Mouse (Mus musculus) B cell, adult 2 months (primary cell): Measurements from ENCODE around the gene Tfdp2.
"Not testable (repeated sequence)": the region's sequence is repeated elsewhere in the genome, so short reads cannot be mapped to it uniquely, and the experiment has no call there.

Experiments
- DNase-seq, 2 experiments: peaks; one replicate each; pipeline ENCODE4 v3.0.0; 2022

Tfdp2 gene

GRCm38 (mm10) chr9:96312074-96312473, 116.0 kb downstream of the Tfdp2 start:
- no peak for DNase-seq

DNA sequence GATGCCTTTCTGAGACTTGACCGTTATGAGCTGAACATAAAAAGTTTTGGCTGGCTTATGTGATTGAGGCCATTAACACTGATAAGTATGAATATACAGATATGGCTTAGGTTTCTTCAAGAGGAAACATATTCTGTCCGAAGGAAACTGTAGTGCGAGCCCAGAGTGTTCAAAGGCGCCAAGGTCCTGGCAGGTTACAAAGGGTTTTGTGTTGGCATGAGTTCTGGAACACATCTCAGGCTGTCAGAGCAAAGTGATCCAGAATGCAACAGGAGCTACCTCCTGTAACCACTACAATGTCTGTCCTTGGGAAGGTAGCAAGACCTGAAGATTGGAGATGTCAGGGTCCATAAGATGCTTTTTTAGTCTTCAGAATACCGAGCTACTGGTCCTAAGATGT, 123.3 kb downstream of the Tfdp2 start:
- no peak for DNase-seq

- no peak for DNase-seq
Measured at GRCm38 (mm10) chr9:96320551-96320980, 124.5 kb downstream of the Tfdp2 start.

DNA sequence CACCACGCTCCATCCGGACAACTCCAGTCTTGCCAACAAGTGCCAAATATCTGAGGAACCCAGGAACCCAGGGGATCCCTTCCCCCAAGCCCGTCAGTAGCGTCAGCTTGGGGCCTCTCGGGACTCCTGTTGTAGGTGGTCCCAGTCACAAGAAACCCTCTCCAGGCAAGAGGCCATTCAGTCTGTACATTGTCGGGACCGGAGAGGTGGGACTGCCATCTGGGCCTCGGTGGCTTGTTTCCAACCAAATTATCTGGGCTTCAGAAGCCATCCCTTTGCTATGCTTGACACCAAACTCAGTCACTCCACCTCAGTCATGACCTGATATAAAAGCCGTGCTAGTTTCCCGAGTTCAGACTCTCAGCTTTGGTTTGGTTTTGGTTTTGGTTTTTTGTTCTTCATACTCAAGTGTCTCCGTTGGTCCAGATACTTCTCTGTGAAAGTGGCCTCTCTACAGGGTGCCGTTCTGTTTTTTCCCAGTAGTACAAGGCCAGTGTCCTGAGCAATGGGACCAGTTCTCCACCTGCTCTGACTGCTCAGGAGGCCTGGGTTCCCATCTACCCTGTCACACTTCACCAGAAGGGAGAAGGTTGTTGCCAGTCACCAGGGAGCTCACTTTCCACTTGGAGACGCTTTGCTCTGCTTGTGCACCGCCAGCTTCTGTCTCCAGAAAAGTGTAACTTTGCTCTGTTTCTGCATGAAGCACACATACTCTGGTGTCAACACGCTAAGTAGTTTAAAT, 126.5 kb downstream of the Tfdp2 start:
- no peak for DNase-seq

DNA sequence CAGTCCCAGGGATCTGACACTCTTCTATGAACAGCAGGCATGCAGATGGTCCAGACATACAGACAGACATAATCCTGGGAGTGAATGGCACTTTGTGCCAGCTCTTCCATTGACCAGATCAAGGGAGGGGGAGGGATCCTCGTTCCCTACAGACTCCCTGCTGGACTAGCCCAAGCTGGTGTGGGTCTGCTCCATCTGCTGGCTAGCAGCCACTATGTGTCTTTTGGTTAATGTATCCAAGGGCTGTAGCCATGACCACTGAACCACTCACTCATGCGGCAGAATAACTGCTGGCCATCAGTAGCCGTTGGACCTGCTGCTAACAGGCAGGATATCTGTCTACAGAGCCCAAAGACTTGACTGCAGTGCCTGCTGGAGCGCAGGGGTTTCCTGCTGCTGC, 128.4 kb downstream of the Tfdp2 start:
- DNase-seq = no peak

DNA sequence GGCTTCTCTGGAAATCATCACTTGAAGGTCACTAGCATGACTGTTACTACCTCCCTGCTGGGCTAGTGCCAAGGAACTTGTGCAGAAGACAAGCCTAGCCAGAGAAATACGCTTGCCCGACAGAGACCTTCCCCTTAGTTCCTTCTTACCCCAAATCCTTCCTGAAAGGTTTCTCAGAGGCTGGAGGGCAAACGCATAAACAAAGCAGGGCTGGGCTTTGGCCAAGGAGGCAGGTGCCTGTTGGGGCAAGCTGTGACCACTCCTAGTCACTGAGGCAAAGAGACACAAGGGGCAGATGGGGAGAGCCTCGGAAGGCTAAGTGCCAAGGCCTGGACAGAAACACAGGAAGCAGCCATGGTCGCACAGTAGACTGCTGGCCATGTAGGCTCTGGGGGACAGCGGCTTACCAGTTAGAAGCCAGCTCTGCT, 130.4 kb downstream of the Tfdp2 start:
- no peak for DNase-seq

DNA sequence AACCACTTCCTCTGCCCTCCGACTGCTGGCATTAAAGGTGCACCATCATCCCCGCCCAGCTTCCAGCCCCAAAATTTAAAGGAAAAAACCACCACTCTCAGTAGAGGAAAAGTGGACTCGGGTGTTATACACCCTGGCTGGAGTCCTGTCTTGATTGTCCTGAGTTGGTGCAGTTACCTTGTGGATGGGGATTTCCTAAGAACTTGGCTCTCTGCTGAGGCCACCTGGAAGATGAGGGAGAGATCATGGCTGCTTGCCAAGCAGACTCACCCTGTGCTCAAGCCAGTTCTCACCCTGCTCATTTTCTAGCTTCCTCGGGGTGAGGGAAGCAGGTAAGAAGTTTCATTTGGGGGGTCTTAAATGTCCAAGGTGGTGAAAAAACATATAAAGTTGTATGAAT, 132.2 kb downstream of the Tfdp2 start:
- DNase-seq = no peak

DNA sequence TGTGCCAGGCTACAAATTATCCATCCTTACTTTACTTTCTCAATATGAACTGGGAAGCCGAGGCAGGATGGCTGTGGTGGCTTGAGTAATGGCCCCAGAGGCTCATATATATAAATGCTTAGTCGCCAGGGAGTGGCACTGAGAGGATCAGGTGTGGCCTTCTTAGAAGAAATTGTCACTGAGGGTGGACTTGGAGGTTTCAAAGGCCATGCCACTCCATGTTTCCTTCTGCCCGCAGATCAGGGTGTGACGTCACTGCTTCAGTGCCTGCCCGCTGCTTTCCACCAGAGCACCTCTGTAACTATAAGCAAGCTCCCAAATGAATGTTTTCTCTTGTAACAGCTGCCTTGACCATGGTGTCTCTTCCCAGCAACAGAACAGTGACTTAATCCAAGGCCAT, 135.1 kb downstream of the Tfdp2 start:
- no peak for DNase-seq

- no peak for DNase-seq
Measured at GRCm38 (mm10) chr9:96345750-96346149, 149.7 kb downstream of the Tfdp2 start.

DNA sequence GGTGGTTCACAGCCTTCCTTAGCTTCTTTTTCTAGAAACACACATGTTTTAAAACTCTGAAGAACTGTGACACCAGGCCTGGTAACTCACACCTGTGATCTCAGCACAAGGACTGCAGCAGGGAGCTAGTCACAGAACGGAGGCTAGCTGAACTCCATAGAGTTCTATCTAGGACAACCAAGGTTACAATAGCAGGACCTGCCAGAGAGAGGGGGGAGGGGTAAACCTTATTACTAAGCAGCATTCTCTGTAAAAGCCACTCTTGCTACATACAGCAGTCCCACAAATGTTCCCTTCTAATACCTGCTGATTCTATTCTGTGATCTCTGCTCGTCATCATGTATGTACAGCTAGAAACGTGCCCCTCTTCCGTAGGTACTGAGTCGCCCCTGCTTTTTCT, 152.8 kb downstream of the Tfdp2 start:
- DNase-seq = no peak

DNA sequence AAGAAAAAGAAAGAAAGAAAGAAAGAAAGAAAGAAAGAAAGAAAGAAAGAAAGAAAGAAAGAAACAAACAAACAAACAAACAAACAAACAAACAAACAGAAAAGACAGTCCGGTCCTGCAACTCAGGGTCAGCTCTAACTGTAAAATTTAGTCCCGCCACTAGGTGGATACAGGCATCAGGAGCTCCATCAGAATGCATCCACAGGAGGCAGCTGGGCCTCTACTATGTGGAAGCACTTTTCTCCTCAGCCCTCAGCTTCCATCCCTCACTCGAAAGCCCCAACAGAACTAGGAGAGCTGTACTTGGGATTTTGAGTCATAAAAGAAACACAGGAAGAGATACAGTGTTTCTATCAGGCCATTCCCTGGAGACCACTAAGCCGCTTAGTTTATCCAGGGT, 153.9 kb downstream of the Tfdp2 start:
- DNase-seq = peak; percentile 61 to 65

GRCm38 (mm10) chr9:96350476-96350875, 154.4 kb downstream of the Tfdp2 start:
- DNase-seq = no peak

DNA sequence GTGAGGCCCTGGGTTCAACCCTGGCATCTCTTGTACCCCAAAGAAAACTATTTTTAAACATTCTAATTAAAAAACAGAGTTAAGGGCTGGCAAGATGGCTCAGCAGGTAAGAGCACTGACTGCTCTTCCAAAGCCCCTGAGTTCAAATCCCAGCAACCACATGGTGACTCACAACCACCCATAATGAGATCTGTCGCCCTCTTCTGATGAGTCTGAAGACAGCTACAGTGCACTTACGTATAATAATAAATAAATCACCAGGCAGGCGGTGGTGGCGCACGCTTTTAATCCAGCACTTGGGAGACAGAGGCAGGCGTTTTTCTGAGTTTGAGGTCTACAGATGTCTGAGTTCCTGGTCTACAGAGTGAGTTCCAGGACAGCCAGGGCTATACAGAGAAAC, 155.7 kb downstream of the Tfdp2 start:
- not testable (repeated sequence) for DNase-seq

- DNase-seq = no peak
Measured at GRCm38 (mm10) chr9:96353121-96353769, 157.2 kb downstream of the Tfdp2 start.

- no peak for DNase-seq
Measured at GRCm38 (mm10) chr9:96353799-96354198, 157.7 kb downstream of the Tfdp2 start.

DNA sequence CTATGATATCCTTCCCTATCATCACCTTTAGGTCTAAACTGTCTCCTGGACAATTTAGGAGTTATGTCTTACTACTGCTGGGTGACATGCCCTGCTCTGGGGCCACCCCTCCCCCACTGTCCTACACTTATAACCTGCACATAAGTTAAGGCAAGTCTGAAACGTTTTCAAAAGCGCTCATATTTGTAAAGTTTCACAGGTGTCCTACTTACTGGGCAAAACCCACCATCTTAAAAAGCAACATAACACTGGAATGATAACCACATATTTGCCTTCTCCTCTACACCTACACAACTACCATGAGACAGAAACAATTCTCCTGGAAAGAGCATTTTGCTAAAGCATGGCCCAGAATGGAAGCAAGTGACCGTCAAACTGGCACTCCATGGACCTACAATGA, 164.0 kb downstream of the Tfdp2 start:
- no peak for DNase-seq

- DNase-seq = peak; percentile 67 to 75
Measured at GRCm38 (mm10) chr9:96363581-96364140, 167.6 kb downstream of the Tfdp2 start.

GRCm38 (mm10) chr9:96364141-96364838, 168.2 kb downstream of the Tfdp2 start, which contains the start of gene Atp1b3:
Gene Atp1b3, minus strand, starts transcription at chr9:96364442.
- DNase-seq = peak; percentile 100

DNA sequence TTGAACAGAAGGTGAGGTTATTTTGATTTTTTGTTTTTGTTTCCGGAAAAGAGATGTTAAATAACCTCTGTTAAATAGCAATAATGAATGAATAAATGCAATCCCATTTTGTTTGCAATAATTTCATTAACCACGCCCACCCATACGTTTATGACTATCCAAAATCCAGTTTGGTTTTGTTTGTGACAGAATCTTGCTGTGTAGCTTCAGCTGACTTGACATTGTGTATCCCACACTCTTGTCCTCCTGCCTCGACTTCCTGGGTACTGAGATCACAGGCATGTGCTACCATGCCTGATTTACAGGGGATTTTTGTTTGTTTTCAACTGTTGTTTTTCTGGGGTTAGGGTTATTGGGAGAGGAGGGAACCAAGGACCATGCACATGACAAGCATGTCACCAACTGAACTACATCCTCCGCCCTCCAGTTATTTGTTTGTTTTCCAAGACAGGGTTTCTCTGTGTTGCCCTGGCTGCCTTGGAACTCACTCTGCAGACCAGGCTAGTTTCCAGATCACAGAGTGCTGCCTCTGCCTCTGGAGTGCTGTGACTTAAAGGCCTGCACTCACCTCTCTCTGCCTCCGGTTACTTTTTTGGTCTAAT, 169.3 kb downstream of the Tfdp2 start:
- no peak for DNase-seq

DNA sequence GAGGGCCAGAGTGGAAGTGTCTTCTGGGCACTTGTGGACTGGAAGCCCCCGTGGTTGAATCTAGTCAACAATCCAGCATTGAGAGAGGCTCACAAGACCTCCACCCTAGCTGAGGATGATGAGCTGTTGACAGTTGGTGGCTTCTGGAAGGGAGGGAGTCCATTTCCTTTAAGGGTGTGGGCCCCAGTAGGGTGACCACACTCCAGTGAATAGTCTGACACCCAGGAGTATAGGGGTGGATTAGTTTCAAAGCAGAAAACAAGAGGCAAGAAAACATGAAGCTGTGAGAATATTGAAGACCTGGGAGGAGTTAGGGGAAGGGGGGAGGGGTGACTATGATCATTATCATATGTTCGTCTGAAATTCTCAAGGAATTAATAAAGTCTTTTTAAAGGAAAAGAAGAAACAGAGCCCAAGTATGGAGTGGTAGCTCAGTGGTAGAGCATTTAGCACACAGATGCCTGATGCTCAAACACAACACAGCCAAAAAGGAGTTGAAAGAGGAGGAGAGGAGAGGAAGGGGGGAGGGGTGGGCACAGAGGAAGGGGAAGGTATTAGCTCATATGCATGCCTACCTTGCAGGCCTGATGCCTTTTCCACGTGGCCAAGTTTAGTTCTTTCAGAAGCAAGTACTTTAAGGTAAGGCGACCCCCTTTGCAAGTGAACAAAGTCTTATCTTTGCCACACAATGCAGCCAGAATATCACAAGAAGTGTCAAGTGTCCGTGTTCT, 173.7 kb downstream of the Tfdp2 start:
- DNase-seq = no peak

DNA sequence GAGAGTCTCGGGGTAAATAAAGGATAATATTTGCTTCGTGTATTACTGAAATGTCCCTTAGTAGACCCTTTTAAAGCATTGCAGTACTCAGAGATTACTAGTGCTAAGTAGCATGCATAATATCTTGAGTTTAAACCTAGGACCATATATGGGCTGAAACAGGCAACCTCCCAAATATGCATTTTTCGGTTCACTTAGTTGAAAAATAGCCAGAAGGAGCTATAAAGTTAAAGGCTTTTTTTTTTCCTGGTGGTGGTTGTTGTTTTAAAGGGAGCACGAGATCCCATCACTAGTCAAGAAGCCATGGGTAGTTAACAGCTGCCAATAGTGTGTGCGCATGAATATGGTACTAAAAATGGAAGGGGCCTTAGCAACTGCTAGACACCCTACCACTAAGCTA, 175.0 kb downstream of the Tfdp2 start:
- DNase-seq = no peak
